Mouse (Mus musculus): ENCODE results near the gene Cklf.
"Not testable (repeated sequence)": the region's sequence is repeated elsewhere in the genome, so short reads cannot be mapped to it uniquely, and the experiment has no call there.

Cklf gene

GRCm38 (mm10) chr8:104250439-104251367 is at the start of gene Cklf:
Gene Cklf (plus strand): TSS chr8:104250861.
- DNase-seq, result peak; percentile 76

- DNase-seq, result no peak
Measured at GRCm38 (mm10) chr8:104201622-104202021, 49.0 kb upstream of the Cklf start.

GRCm38 (mm10) chr8:104202320-104202719 is 48.3 kb upstream of the Cklf start:
- no peak for DNase-seq

GRCm38 (mm10) chr8:104205292-104205691 is 45.4 kb upstream of the Cklf start:
- no peak for DNase-seq

- no peak for DNase-seq
Measured at GRCm38 (mm10) chr8:104217601-104218000, 33.1 kb upstream of the Cklf start.

GRCm38 (mm10) chr8:104219079-104219478 is 31.6 kb upstream of the Cklf start:
- peak; percentile 50 for DNase-seq

GRCm38 (mm10) chr8:104219806-104220205 is 30.9 kb upstream of the Cklf start:
- peak; percentile 61 for DNase-seq

GRCm38 (mm10) chr8:104227048-104227447 is 23.6 kb upstream of the Cklf start:
- DNase-seq, result no peak

- DNase-seq, result no peak
Measured at GRCm38 (mm10) chr8:104230377-104230776, 20.3 kb upstream of the Cklf start.

GRCm38 (mm10) chr8:104232039-104232438 is 18.6 kb upstream of the Cklf start:
- no peak for DNase-seq

GRCm38 (mm10) chr8:104232919-104233318 is 17.7 kb upstream of the Cklf start:
- no peak for DNase-seq

DNA sequence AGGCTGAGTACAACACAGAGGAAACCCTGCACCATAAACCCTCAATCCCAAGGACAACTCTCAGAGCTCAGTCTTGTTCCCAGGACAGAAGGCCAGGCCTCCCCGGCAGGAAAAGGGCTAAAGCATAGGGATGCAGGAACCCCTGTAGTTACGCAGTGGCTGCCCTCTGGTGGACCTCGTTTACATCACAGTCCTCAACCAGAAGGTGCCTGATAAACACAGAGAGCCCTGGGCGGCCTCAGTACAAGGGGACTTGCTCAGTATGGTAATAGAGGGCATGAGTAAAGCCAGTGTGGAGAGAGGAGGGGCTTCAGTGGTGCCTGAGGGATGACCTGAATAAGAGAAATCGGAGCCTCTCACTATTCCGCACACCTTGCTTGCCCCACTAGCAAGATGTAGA is 16.1 kb upstream of the Cklf start:
- DNase-seq, result no peak

DNA sequence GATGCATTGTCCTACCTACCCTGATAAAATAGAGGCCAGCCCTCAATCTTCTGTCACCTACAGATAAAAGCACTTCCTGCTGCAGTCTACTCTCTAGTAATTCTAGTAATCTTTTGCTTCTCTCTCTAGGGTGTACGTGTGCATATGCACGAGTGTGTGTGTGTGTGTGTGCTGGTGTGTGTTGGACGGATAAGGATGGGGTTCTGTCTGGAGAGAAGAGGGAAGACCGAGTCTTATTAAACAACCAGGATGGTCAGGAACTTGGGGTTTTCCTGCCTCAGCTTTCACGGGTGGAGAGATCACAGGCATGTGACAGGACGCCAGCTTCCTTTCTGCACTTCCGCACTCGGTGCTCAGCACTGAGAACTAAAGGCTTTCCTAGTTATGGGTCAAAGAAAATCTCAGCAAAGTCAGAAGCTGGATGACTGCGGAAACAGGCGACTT is 11.2 kb upstream of the Cklf start:
- DNase-seq, result no peak

- DNase-seq, result no peak
Measured at GRCm38 (mm10) chr8:104242038-104242644, 8.5 kb upstream of the Cklf start.

DNA sequence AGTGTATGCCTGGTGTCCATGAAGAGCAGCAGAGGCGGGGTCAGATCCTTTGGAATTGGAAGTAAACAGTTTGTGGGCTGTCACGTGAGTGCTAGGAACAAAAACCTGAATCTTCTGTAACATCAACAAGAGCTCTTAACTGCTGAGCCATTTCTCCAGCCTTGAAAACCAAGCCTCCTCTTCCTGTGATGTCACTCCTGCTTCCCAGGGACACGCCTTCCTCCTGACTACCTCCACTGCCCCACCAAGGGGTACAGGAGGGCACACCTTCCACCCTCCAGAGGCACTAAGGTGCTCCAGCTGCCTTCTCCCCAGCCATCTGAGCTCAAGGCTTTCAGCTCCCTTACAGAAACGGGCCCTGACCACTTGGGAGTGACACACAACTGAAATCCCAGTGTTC is 4.0 kb upstream of the Cklf start:
- no peak for DNase-seq

DNA sequence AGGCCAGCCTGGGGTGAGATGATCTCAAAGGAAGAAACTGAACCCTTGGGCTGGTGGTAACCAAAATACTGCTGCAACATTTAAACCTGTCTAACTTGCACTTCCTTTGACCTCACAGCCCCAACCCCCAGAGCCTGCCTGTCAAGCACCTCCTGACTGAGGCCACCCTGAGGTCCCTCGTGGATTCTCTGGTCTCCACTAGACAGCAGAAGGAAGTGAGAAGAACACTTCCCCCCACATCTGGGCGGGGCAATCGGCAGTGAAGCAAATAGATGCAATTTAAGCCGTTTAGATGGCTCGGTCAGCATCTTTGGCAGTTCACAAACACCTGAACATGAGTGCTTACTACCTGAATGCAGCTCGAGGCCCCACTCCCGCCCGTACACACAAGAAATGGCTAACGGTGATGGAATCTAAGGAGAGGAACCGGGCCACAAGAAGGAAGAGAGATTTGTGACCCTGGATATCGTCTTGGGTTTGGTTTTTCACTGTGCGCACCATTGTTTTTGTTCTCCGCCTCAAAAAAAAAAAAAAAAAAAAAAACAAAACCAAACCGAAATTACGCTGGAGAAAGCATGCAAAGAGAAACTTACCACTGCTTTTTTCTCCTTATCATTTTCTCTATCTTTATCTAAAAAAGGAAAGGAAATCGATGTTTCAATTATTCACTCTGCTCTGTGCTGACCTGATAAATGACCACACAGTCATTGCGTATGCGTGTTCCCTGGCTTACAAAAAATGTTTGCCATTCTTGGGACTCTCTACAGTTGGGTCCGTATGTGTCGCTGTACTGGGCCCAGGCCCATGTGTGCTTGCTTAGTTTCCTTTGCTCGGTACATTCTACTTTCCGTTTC is 3.4 kb upstream of the Cklf start:
- no peak for DNase-seq

- DNase-seq, result no peak
Measured at GRCm38 (mm10) chr8:104247908-104248275, 2.8 kb upstream of the Cklf start.

- DNase-seq, result peak; percentile 79
Measured at GRCm38 (mm10) chr8:104248276-104248675, 2.4 kb upstream of the Cklf start, which contains the start of gene Tk2. Gene Tk2 (minus strand): TSS chr8:104248558.

DNA sequence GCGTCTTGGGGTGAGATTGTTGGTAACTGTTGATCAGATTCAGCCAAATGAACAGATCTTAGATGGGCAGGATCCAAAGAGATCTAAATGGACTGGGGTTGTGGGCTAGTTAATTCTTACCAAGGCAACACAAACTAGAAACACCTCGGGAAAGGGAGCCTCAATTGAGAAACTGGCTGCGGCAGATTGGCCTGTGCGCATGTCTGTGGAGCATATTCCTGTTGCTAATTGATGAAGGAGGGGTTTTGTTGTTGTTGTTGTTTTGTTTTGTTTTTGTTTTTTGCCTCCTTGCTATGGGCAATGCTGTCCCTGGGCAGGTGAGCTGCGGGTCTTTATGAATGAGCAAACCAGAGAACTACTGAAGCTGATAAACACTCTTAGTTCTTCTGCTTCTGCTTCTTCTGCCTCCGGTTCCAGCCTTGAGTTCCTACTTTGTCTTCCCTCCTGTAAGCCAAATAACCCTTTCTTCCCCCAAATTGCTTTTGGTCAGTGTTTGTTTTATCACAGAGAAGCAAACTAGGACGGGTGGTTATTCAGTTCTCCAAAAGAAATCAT is 1.1 kb upstream of the Cklf start:
- DNase-seq, result no peak

GRCm38 (mm10) chr8:104251461-104251860 is 800 bp downstream of the Cklf start:
- no peak for DNase-seq

DNA sequence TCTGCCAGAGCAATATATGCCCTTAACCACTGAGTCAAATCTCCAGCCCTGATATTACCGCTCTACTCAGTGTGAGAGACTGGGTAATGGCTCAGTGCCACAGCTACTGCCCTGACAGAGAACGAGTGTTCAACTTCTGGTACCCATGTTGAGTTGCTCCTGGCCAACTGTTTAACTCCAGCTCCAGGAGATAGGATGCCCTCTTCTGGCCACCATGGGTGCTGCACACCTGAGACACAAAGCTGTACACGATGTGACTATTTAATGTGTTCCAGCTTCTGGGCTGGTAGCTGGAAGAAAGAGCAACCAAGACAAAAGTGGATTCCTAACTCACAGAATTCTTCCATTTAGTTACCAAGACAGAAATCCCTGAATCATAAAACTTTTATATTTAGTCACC is 2.4 kb downstream of the Cklf start:
- no peak for DNase-seq

- not testable (repeated sequence) for DNase-seq
Measured at GRCm38 (mm10) chr8:104261802-104262201, 11.1 kb downstream of the Cklf start.
